Mouse (Mus musculus): ENCODE results near the gene Tbc1d22a.

DNA sequence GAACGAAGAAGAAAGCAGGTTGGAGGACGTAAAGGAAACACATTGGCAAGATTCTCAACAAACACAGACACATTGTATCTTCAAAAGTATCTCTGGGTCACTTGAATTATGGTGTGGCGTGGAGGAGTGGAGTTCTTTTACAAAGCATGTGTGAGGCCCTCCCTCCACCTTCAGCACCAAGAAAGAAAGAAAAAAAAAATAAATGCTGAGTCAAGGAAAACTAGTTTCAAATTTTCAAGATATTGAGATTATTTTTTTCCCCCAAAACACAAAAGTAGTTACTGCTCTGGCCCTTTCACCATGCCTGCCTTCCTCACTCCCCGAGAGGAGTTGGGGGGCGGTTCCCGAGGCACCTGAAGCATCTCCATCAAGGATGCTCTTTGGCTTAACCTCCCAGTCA is 35.7 kb upstream of the Tbc1d22a start:
- no peak for TF ChIP-seq KAT2A (conservative IDR thresholded peaks at IDR 0.05; ENCODE audit: low read depth, low read length)
- TF ChIP-seq ZNF384 (IDR thresholded peaks at IDR 0.05; ENCODE audit: low read depth, low read length) = no peak
- TF ChIP-seq CTCF (IDR thresholded peaks at IDR 0.05 in 2 of 3, conservative IDR thresholded peaks at IDR 0.05 in 1 of 3; ENCODE audit: control insufficient read depth in 1 of 3, insufficient read depth in 1 of 3, low read depth in 2 of 3, low read length in 3 of 3, poor library complexity in 1 of 3, severe bottlenecking in 1 of 3) = no peak
- TF ChIP-seq EP300 (IDR thresholded peaks at IDR 0.05; ENCODE audit: low read depth in 1 of 2, low read length in 2 of 2) = no peak
- no peak for TF ChIP-seq POLR2A (IDR thresholded peaks at IDR 0.05; ENCODE audit: control insufficient read depth in 1 of 2, insufficient read depth in 1 of 2, low read depth in 1 of 2, low read length in 2 of 2, poor library complexity in 1 of 2)
- no peak for TF ChIP-seq USF1 (IDR thresholded peaks at IDR 0.05; ENCODE audit: low read depth, low read length)
- TF ChIP-seq TAL1 (IDR thresholded peaks at IDR 0.05; ENCODE audit: low read length) = no peak
- TF ChIP-seq GATA1 (IDR thresholded peaks at IDR 0.05; ENCODE audit: low read depth, low read length) = no peak
- no peak for TF ChIP-seq MAX (IDR thresholded peaks at IDR 0.05; ENCODE audit: low read length)
- TF ChIP-seq CHD2 (IDR thresholded peaks at IDR 0.05; ENCODE audit: low read length) = no peak

All from MEL (cell line).